Mouse (Mus musculus): Measurements from ENCODE around the gene Rpl11. TPM values are rescaled to one million over a fixed set of nuclear protein-coding genes. Genes with fewer than 3 reads are reported as not detected.
A peak's percentile ranks its signal among the peaks of the same experiment; 100 is the strongest.
"Not testable (repeated sequence)": the region's sequence is repeated elsewhere in the genome, so short reads cannot be mapped to it uniquely, and the experiment has no call there.

Rpl11 gene
- polyA plus RNA-seq, 1 experiment = 292 TPM

DNA sequence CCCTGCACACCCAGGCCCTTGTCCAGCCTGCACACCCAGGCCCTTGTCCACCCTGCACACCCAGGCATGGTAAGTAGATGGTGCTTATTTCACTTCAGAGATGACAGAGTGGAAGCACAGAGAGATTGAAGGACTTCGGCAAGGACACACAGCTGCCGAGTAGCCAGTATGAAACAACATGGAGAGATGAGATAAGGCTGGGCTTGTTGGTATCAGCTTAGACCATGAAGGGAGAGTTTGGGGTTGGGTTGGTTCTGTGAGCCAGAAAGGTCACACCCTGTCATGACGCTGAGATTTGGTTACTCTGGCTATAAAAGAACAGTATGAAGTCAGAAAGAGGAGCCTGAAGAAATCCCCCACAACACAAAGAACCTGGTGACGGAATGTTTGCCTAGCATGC, 16.1 kb upstream of the Rpl11 start:
- WGBS = 72% methylated on average over 4 of the region's 4 CpGs
- no peaks in the 10 kb centered on the region; the same call in 1 of the 2 replicates for H3K4me1 ChIP-seq (ENCODE audit: control insufficient read depth, insufficient read depth, low read length)
- no peaks in the 10 kb centered on the region for H3K36me3 ChIP-seq (ENCODE audit: control insufficient read depth, insufficient read depth, low read length)
- no peaks in the 10 kb centered on the region for H3K27me3 ChIP-seq (replicated peaks; ENCODE audit: control insufficient read depth, insufficient read depth, low read length)
- DNase-seq = no peak
- H3K27ac ChIP-seq (ENCODE audit: insufficient read depth, low read depth, low read length) = no peak overlapping the region
- H3K4me3 ChIP-seq (ENCODE audit: insufficient read depth, low read depth, low read length) = no peak overlapping the region
- TF ChIP-seq CTCF (conservative IDR thresholded peaks at IDR 0.05; ENCODE audit: insufficient read depth, insufficient read length, low read depth, low read length) = no peak
- TF ChIP-seq POLR2A (IDR thresholded peaks at IDR 0.05; ENCODE audit: low read depth, low read length) = no peak

GRCm38 (mm10) chr4:136063143-136063542, 9.9 kb upstream of the Rpl11 start:
- 98% methylated on average over 4 of the region's 4 CpGs for WGBS

GRCm38 (mm10) chr4:136059800-136060488, 6.7 kb upstream of the Rpl11 start:
- 76% methylated on average over 9 of the region's 9 CpGs for WGBS
- H3K36me3 ChIP-seq (ENCODE audit: control insufficient read depth, insufficient read depth, low read length); DNase-seq; H3K27me3 ChIP-seq (replicated peaks; ENCODE audit: control insufficient read depth, insufficient read depth, low read length); H3K4me3 ChIP-seq (ENCODE audit: insufficient read depth, low read depth, low read length); H3K4me1 ChIP-seq (ENCODE audit: control insufficient read depth, insufficient read depth, low read length); H3K27ac ChIP-seq (ENCODE audit: insufficient read depth, low read depth, low read length): not testable (repeated sequence)

More at GRCm38 (mm10) chr4:136063143-136063542, 9.9 kb upstream of the Rpl11 start:
- Histone ChIP-seq H3K27ac (ENCODE audit: insufficient read depth, low read depth, low read length) (no peak overlapping the region), H3K4me1 (ENCODE audit: control insufficient read depth, insufficient read depth, low read length) (no peaks in the 10 kb centered on the region), H3K4me3 (ENCODE audit: insufficient read depth, low read depth, low read length) (no peak overlapping the region), H3K27me3 (replicated peaks; ENCODE audit: control insufficient read depth, insufficient read depth, low read length) (no peaks in the 10 kb centered on the region), H3K36me3 (ENCODE audit: control insufficient read depth, insufficient read depth, low read length) (no peaks in the 10 kb centered on the region)
- TF ChIP-seq POLR2A (IDR thresholded peaks at IDR 0.05; ENCODE audit: low read depth, low read length) = no peak
- no peak for DNase-seq

- Histone ChIP-seq H3K27me3 (replicated peaks; ENCODE audit: control insufficient read depth, insufficient read depth, low read length) (no peaks in the 10 kb centered on the region), H3K4me3 (ENCODE audit: insufficient read depth, low read depth, low read length) (no peak overlapping the region), H3K4me1 (ENCODE audit: control insufficient read depth, insufficient read depth, low read length) (no peaks in the 10 kb centered on the region; the same call in 1 of the 2 replicates), H3K36me3 (ENCODE audit: control insufficient read depth, insufficient read depth, low read length) (no peaks in the 10 kb centered on the region), H3K27ac (ENCODE audit: insufficient read depth, low read depth, low read length) (no peak overlapping the region)
- 73% methylated on average over 5 of the region's 5 CpGs for WGBS
- TF ChIP-seq CTCF (conservative IDR thresholded peaks at IDR 0.05; ENCODE audit: insufficient read depth, insufficient read length, low read depth, low read length) (no peak), POLR2A (IDR thresholded peaks at IDR 0.05; ENCODE audit: low read depth, low read length) (no peak)
- no peak for DNase-seq
Observed at GRCm38 (mm10) chr4:136057916-136058315, 4.7 kb upstream of the Rpl11 start.

DNA sequence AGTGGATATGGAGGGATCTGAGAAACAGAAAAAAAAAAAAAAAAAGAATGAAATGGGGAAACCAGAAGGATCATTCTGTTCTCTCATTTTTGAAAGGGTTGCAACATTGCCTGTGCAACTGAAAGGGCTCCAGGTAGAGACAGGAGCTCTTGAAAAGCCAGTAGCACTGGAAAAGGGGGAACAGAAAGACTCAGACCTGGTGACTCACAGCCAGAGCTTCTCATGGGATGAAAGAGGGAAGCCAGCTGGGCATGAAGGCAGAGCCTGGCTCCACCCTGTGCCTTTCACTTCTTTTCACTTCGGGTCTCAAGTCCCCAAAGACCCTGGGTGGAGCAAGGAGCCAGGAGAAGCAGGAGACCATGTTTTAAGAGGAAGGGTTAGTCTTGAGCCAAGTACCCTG, 2.8 kb upstream of the Rpl11 start:
- DNase-seq = no peak
- no peak overlapping the region for H3K27ac ChIP-seq (ENCODE audit: insufficient read depth, low read depth, low read length)
- 47% methylated on average over 1 of the region's 1 CpGs for WGBS
- no peak overlapping the region for H3K4me3 ChIP-seq (ENCODE audit: insufficient read depth, low read depth, low read length)
- H3K27me3 ChIP-seq (replicated peaks; ENCODE audit: control insufficient read depth, insufficient read depth, low read length) = no peaks in the 10 kb centered on the region
- no peaks in the 10 kb centered on the region; the same call in 1 of the 2 replicates for H3K36me3 ChIP-seq (ENCODE audit: control insufficient read depth, insufficient read depth, low read length)
- TF ChIP-seq POLR2A (IDR thresholded peaks at IDR 0.05; ENCODE audit: low read depth, low read length) (no peak), CTCF (conservative IDR thresholded peaks at IDR 0.05; ENCODE audit: insufficient read depth, insufficient read length, low read depth, low read length) (no peak)
- H3K4me1 ChIP-seq (ENCODE audit: control insufficient read depth, insufficient read depth, low read length) = peaks cover 10% of the 10 kb centered on the region; the same call in 1 of the 2 replicates

DNA sequence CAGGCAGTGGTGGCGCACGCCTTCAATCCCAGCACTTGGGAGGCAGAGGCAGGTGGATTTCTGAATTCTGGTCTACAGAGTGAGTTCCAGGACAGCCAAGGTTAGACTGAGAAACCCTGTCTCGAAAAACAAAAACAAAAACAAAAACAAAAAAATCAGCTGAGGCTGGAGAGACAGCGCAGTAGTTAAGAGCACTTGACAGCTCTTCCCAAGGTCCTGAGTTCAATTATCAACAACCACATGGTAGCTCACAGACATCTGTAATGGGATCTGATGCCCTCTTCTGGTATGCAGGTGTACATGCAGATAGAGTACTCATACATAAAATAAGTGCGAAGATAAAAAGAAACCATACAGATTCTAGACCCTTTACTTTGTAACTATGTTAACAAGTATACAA, 615 bp upstream of the Rpl11 start:
- DNase-seq = no peak
- peaks cover 4% of the 10 kb centered on the region for H3K36me3 ChIP-seq (ENCODE audit: control insufficient read depth, insufficient read depth, low read length)
- no peak for TF ChIP-seq CTCF (conservative IDR thresholded peaks at IDR 0.05; ENCODE audit: insufficient read depth, insufficient read length, low read depth, low read length)
- no peak for TF ChIP-seq POLR2A (IDR thresholded peaks at IDR 0.05; ENCODE audit: low read depth, low read length)
- peaks cover 10% of the 10 kb centered on the region; the same call in 1 of the 2 replicates for H3K4me1 ChIP-seq (ENCODE audit: control insufficient read depth, insufficient read depth, low read length)
- no peak overlapping the region for H3K27ac ChIP-seq (ENCODE audit: insufficient read depth, low read depth, low read length)
- no peaks in the 10 kb centered on the region for H3K27me3 ChIP-seq (replicated peaks; ENCODE audit: control insufficient read depth, insufficient read depth, low read length)
- H3K4me3 ChIP-seq (ENCODE audit: insufficient read depth, low read depth, low read length) = no peak overlapping the region
- WGBS = 84% methylated on average over 5 of the region's 5 CpGs

- no peak for TF ChIP-seq POLR2A (IDR thresholded peaks at IDR 0.05; ENCODE audit: low read depth, low read length)
- no peak for TF ChIP-seq CTCF (conservative IDR thresholded peaks at IDR 0.05; ENCODE audit: insufficient read depth, insufficient read length, low read depth, low read length)
- Histone ChIP-seq H3K27me3 (replicated peaks; ENCODE audit: control insufficient read depth, insufficient read depth, low read length) (no peaks in the 10 kb centered on the region), H3K4me3 (ENCODE audit: insufficient read depth, low read depth, low read length) (peak overlapping the region; percentile 74), H3K27ac (ENCODE audit: insufficient read depth, low read depth, low read length) (peak overlapping the region; percentile 73), H3K4me1 (ENCODE audit: control insufficient read depth, insufficient read depth, low read length) (peaks cover 10% of the 10 kb centered on the region; the same call in 1 of the 2 replicates), H3K36me3 (ENCODE audit: control insufficient read depth, insufficient read depth, low read length) (peaks cover 4% of the 10 kb centered on the region)
- DNase-seq = no peak
- WGBS = under 1% methylated on average over 50 of the region's 50 CpGs
Observed at GRCm38 (mm10) chr4:136052534-136053246, 538 bp downstream of the Rpl11 start.
